Mouse (Mus musculus): ENCODE measurements around the gene Gm20388. TPM values are rescaled to one million over a fixed set of nuclear protein-coding genes. Genes with fewer than 3 reads are reported as not detected.

Gm20388 gene
- total RNA-seq, 2 experiments from 2014 or later, result 1.3 to 8.5 TPM

GRCm38 (mm10) chr8:121688496-121688895 lies 1777.9 kb downstream of the Gm20388 start:
- DNase-seq (ENCODE audit: low spot score in 2 of 2), result no peak

- DNase-seq (ENCODE audit: low spot score in 2 of 2), result peak; percentile 54 to 65
Measured at GRCm38 (mm10) chr8:121694453-121694852, 1783.8 kb downstream of the Gm20388 start.

GRCm38 (mm10) chr8:121695585-121696184 lies 1785.0 kb downstream of the Gm20388 start:
- peak; percentile 54 to 67 for DNase-seq (ENCODE audit: low spot score in 2 of 2)

- no peak for DNase-seq (ENCODE audit: low spot score in 2 of 2)
Measured at GRCm38 (mm10) chr8:121697735-121698614, 1787.3 kb downstream of the Gm20388 start.

- DNase-seq (ENCODE audit: low spot score in 2 of 2), result no peak
Measured at GRCm38 (mm10) chr8:121698615-121699101, 1788.0 kb downstream of the Gm20388 start.

- no peak for DNase-seq (ENCODE audit: low spot score in 2 of 2)
Measured at GRCm38 (mm10) chr8:121699936-121700335, 1789.3 kb downstream of the Gm20388 start.

- DNase-seq (ENCODE audit: low spot score in 2 of 2), result no peak
Measured at GRCm38 (mm10) chr8:121705174-121705573, 1794.5 kb downstream of the Gm20388 start.

- no peak for DNase-seq (ENCODE audit: low spot score in 2 of 2)
Measured at GRCm38 (mm10) chr8:121706956-121707355, 1796.3 kb downstream of the Gm20388 start.

GRCm38 (mm10) chr8:121708406-121708805 lies 1797.8 kb downstream of the Gm20388 start:
- no peak for DNase-seq (ENCODE audit: low spot score in 2 of 2)

GRCm38 (mm10) chr8:121717502-121717901 lies 1806.9 kb downstream of the Gm20388 start:
- DNase-seq (ENCODE audit: low spot score in 2 of 2), result no peak

GRCm38 (mm10) chr8:121717982-121718425 lies 1807.4 kb downstream of the Gm20388 start:
- DNase-seq (ENCODE audit: low spot score in 2 of 2), result peak; percentile 68 to 74

- DNase-seq (ENCODE audit: low spot score in 2 of 2), result no peak
Measured at GRCm38 (mm10) chr8:121718925-121719324, 1808.3 kb downstream of the Gm20388 start.

- DNase-seq (ENCODE audit: low spot score in 2 of 2), result no peak
Measured at GRCm38 (mm10) chr8:121721072-121721471, 1810.4 kb downstream of the Gm20388 start.

GRCm38 (mm10) chr8:121723846-121724245 lies 1813.2 kb downstream of the Gm20388 start:
- no peak for DNase-seq (ENCODE audit: low spot score in 2 of 2)

GRCm38 (mm10) chr8:121727164-121727563 lies 1816.5 kb downstream of the Gm20388 start:
- no peak for DNase-seq (ENCODE audit: low spot score in 2 of 2)

GRCm38 (mm10) chr8:121729323-121729722 lies 1818.7 kb downstream of the Gm20388 start, which contains the start of gene Jph3:
Jph3 (plus strand) TSS chr8:121729623.
- DNase-seq (ENCODE audit: low spot score in 2 of 2), result no peak

- DNase-seq (ENCODE audit: low spot score in 2 of 2), result no peak
Measured at GRCm38 (mm10) chr8:121729754-121730153, 1819.1 kb downstream of the Gm20388 start.

GRCm38 (mm10) chr8:121730170-121730569 lies 1819.5 kb downstream of the Gm20388 start:
- no peak for DNase-seq (ENCODE audit: low spot score in 2 of 2)

- no peak for DNase-seq (ENCODE audit: low spot score in 2 of 2)
Measured at GRCm38 (mm10) chr8:121730646-121731045, 1820.0 kb downstream of the Gm20388 start.

GRCm38 (mm10) chr8:121731060-121731459 lies 1820.4 kb downstream of the Gm20388 start:
- no peak for DNase-seq (ENCODE audit: low spot score in 2 of 2)

GRCm38 (mm10) chr8:121731471-121732333 lies 1821.1 kb downstream of the Gm20388 start:
- DNase-seq (ENCODE audit: low spot score in 2 of 2), result no peak

All from adrenal gland, adult 18-20 months (tissue).